Mouse (Mus musculus): ENCODE measurements around the gene Spem1. TPM values are rescaled to one million over a fixed set of nuclear protein-coding genes. Genes with fewer than 3 reads are reported as not detected.

Gene Spem1
- total RNA-seq, 2 experiments from 2014 or later = not detected

Other genes with a start within 250 kb of the Spem1 start
- gene Wrap53, start 241.9 kb downstream of the Spem1 start, total RNA-seq (2021) = 1 to 10 TPM; 4.3 to 5.5 TPM
- gene Trp53, start 241.8 kb downstream of the Spem1 start, total RNA-seq (2021) = 10 to 100 TPM; 30.9 to 41.2 TPM
- 100 to 1,000 TPM; 351 to 394 TPM for gene Atp1b2, start 216.2 kb downstream of the Spem1 start, total RNA-seq (2021)
- under 1 TPM in 1 of 2 experiments, not detected in 1; 0.54 TPM for gene Shbg, start 204.3 kb downstream of the Spem1 start, total RNA-seq (2021)
- 1 to 10 TPM; 5.6 to 5.7 TPM for gene Sat2, start 200.2 kb downstream of the Spem1 start, total RNA-seq (2021)
- gene Fxr2, start 189.2 kb downstream of the Spem1 start, total RNA-seq (2021) = 10 to 100 TPM; 66.3 to 85.0 TPM
- under 1 TPM in 1 of 2 experiments, not detected in 1; 0.32 TPM for gene Sox15, start 166.9 kb downstream of the Spem1 start, total RNA-seq (2021)
- gene Mpdu1, start 159.5 kb downstream of the Spem1 start, total RNA-seq (2021) = 10 to 100 TPM; 21.1 to 21.3 TPM
- 10 to 100 TPM in 1 of 2 experiments, 1 to 10 TPM in 1; 6.1 to 14.1 TPM for gene Cd68, start 156.0 kb downstream of the Spem1 start, total RNA-seq (2021)
- gene Eif4a1, start 149.8 kb downstream of the Spem1 start, total RNA-seq (2021) = 100 to 1,000 TPM; 216 to 234 TPM
- 10 to 100 TPM; 29.5 to 36.0 TPM for gene Senp3, start 140.1 kb downstream of the Spem1 start, total RNA-seq (2021)
- 1 to 10 TPM; 1.6 to 2.1 TPM for gene Tnfsf13, start 136.4 kb downstream of the Spem1 start, total RNA-seq (2021)
- gene Tnfsf12, start 126.3 kb downstream of the Spem1 start, total RNA-seq (2021) = 10 to 100 TPM; 15.9 to 17.6 TPM
- 1 to 10 TPM; 2.9 to 4.5 TPM for gene Tnfsfm13, start 126.1 kb downstream of the Spem1 start, total RNA-seq (2021)
- 10 to 100 TPM; 45.9 to 49.4 TPM for gene Polr2a, start 63.5 kb downstream of the Spem1 start, total RNA-seq (2021)
- not detected for gene Slc35g3, start 60.2 kb downstream of the Spem1 start, total RNA-seq (2021)
- gene Zbtb4, start 56.3 kb downstream of the Spem1 start, total RNA-seq (2021) = 10 to 100 TPM; 21.0 to 29.3 TPM
- 100 to 1,000 TPM; 105 to 124 TPM for gene Chrnb1, start 26.2 kb downstream of the Spem1 start, total RNA-seq (2021)
- gene Fgf11, start 20.3 kb downstream of the Spem1 start, total RNA-seq (2021) = 10 to 100 TPM; 10.5 to 12.2 TPM
- gene Tmem102, start 16.6 kb downstream of the Spem1 start, total RNA-seq (2021) = not detected
- not detected for gene Gm39566, start 6.9 kb downstream of the Spem1 start, total RNA-seq (2021)
- gene Spem2, start 3.7 kb downstream of the Spem1 start, total RNA-seq (2021) = not detected
- 10 to 100 TPM; 10.3 to 15.9 TPM for gene Nlgn2, start 15.6 kb upstream of the Spem1 start, total RNA-seq (2021)
- 100 to 1,000 TPM; 121 to 122 TPM for gene Tmem256, start 16.3 kb upstream of the Spem1 start, total RNA-seq (2021)
- 10 to 100 TPM; 25.4 to 27.9 TPM for gene Plscr3, start 24.2 kb upstream of the Spem1 start, total RNA-seq (2021)
- gene Tnk1, start 36.5 kb upstream of the Spem1 start, total RNA-seq (2021) = under 1 TPM; 0.11 to 0.31 TPM
- gene Tmem95, start 55.8 kb upstream of the Spem1 start, total RNA-seq (2021) = not detected
- gene Kctd11, start 59.2 kb upstream of the Spem1 start, total RNA-seq (2021) = 1 to 10 TPM; 2.3 to 3.7 TPM
- gene Acap1, start 73.4 kb upstream of the Spem1 start, total RNA-seq (2021) = 1 to 10 TPM in 1 of 2 experiments, under 1 TPM in 1; 0.42 to 1.0 TPM
- gene 2810408A11Rik, start 78.8 kb upstream of the Spem1 start, total RNA-seq (2021) = 1 to 10 TPM; 1.8 to 2.4 TPM
- 10 to 100 TPM; 31.2 to 31.8 TPM for gene Neurl4, start 78.9 kb upstream of the Spem1 start, total RNA-seq (2021)
- gene Gps2, start 91.7 kb upstream of the Spem1 start, total RNA-seq (2021) = 10 to 100 TPM; 29.0 to 31.3 TPM
- gene Eif5a, start 99.8 kb upstream of the Spem1 start, total RNA-seq (2021) = 100 to 1,000 TPM; 600 to 663 TPM
- gene Ybx2, start 113.6 kb upstream of the Spem1 start, total RNA-seq (2021) = 1 to 10 TPM; 2.7 to 4.1 TPM
- 100 to 1,000 TPM; 128 to 165 TPM for gene Slc2a4, start 126.0 kb upstream of the Spem1 start, total RNA-seq (2021)
- under 1 TPM in 1 of 2 experiments, not detected in 1; 0.38 TPM for gene Cldn7, start 142.6 kb upstream of the Spem1 start, total RNA-seq (2021)
- gene Ctdnep1, start 159.0 kb upstream of the Spem1 start, total RNA-seq (2021) = 100 to 1,000 TPM; 237 to 249 TPM
- gene Elp5, start 160.3 kb upstream of the Spem1 start, total RNA-seq (2021) = 10 to 100 TPM; 46.9 to 53.2 TPM
- 100 to 1,000 TPM; 195 to 228 TPM for gene Gabarap, start 169.0 kb upstream of the Spem1 start, total RNA-seq (2021)
- gene Phf23, start 173.6 kb upstream of the Spem1 start, total RNA-seq (2021) = 10 to 100 TPM; 22.2 to 28.9 TPM
- gene Dvl2, start 178.4 kb upstream of the Spem1 start, total RNA-seq (2021) = 10 to 100 TPM in 1 of 2 experiments, 1 to 10 TPM in 1; 8.2 to 14.7 TPM
- gene Acadvl, start 193.2 kb upstream of the Spem1 start, total RNA-seq (2021) = 100 to 1,000 TPM; 217 to 254 TPM
- 10 to 100 TPM; 16.5 to 28.7 TPM for gene Dlg4, start 194.8 kb upstream of the Spem1 start, total RNA-seq (2021)
- under 1 TPM in 1 of 2 experiments, not detected in 1; 0.29 TPM for gene Asgr1, start 231.9 kb upstream of the Spem1 start, total RNA-seq (2021)

Measured in gastrocnemius, postnatal 10 days (tissue).